Mouse (Mus musculus) embryonic facial prominence, embryonic 13.5 days (tissue): Measurements from ENCODE around the gene Pde1c. TPM values are rescaled to one million over a fixed set of nuclear protein-coding genes. Genes with fewer than 3 reads are reported as not detected.

ENCODE experiments used
- ATAC-seq: fragments of 200-750 bp; cut with Nextera tagmentation; 2 replicates; pipeline ENCODE4 v1.8.0; 2017; ENCODE audit warnings: low read depth; ENCODE audit not compliant: insufficient number of reproducible peaks, insufficient read depth, low FRiP score, low TSS enrichment
- H3K27ac ChIP-seq: fragments of 300-500 bp; sonication (generic); 2 replicates; pipeline ENCODE4 v1.5.1; 2015; ENCODE audit warnings: moderate library complexity, mild to moderate bottlenecking, inconsistent platforms
- H3K27me3 ChIP-seq: fragments of 300-500 bp; sonication (generic); 2 replicates; pipeline ENCODE4 v1.6.1; 2015; ENCODE audit warnings: mild to moderate bottlenecking, inconsistent platforms
- H3K36me3 ChIP-seq: fragments of 300-500 bp; sonication (generic); 2 replicates; pipeline ENCODE4 v1.6.1; 2015; ENCODE audit warnings: mild to moderate bottlenecking, inconsistent platforms
- H3K4me1 ChIP-seq: fragments of 300-500 bp; sonication (generic); 2 replicates; pipeline ENCODE4 v1.6.1; 2015; ENCODE audit warnings: inconsistent platforms
- H3K4me2 ChIP-seq: fragments of 300-500 bp; sonication (generic); 2 replicates; pipeline ENCODE4 v1.6.1; 2015; ENCODE audit warnings: moderate library complexity, mild to moderate bottlenecking, inconsistent platforms
- H3K4me3 ChIP-seq: fragments of 300-500 bp; sonication (generic); 2 replicates; pipeline ENCODE4 v1.5.1; 2015; ENCODE audit warnings: mild to moderate bottlenecking, inconsistent platforms
- H3K9ac ChIP-seq: fragments of 300-500 bp; sonication (generic); 2 replicates; pipeline ENCODE4 v1.6.1; 2015; ENCODE audit warnings: mild to moderate bottlenecking, inconsistent platforms
- H3K9me3 ChIP-seq: fragments of 300-500 bp; sonication (generic); 2 replicates; pipeline ENCODE4 v1.6.1; 2016; ENCODE audit warnings: inconsistent platforms
- WGBS: fragments of 180-500 bp; shearing (Covaris S2); methylation state at CpG from one replicate; pipeline ENCODE4 v1.1.7; 2015; ENCODE audit warnings: mixed read lengths; 5-methylcytosine and 5-hydroxymethylcytosine counted together
- polyA plus RNA-seq: library from polyadenylated mRNA; unstranded; fragments of >200 nt; fragmentation: Nextera tagmentation; extraction: Ambion mirVana; gene quantifications from 2 replicates; pipeline ENCODE4 v1.2.1, GENCODE M21; 2015

The Pde1c gene
- polyA plus RNA-seq, 1 experiment from 2014 or later: 1.9 TPM

DNA sequence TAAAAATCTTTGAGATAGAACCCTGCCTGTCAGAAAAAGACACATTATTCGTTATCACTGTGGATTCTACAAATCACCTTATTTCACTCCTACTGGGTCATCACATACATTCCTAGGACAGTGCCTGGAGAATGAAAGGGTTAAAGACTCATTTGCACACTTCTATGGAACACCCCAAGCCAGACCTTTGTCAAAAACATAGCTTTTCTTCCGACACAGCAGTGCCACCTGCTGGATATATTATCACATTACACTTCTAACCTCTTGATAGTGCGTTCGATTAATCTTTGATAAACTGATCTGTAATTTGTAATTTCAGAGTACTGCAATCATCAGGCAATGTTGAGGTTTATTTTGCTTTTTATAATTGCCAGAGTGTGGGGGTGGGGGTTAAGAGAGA, 519.8 kb downstream of the Pde1c start:
- no peaks in the 10 kb centered on the region for H3K9me3 ChIP-seq
- H3K27me3 ChIP-seq: peaks cover 4% of the 10 kb centered on the region; the same call in 1 of the 2 replicates
- WGBS: 32% methylated on average over 4 of the region's 4 CpGs
- no peak overlapping the region for H3K9ac ChIP-seq
- H3K36me3 ChIP-seq: no peaks in the 10 kb centered on the region
- no peak overlapping the region for H3K27ac ChIP-seq
- H3K4me1 ChIP-seq: no peaks in the 10 kb centered on the region
- ATAC-seq: no peak
- H3K4me3 ChIP-seq: no peak overlapping the region
- H3K4me2 ChIP-seq: no peak overlapping the region

DNA sequence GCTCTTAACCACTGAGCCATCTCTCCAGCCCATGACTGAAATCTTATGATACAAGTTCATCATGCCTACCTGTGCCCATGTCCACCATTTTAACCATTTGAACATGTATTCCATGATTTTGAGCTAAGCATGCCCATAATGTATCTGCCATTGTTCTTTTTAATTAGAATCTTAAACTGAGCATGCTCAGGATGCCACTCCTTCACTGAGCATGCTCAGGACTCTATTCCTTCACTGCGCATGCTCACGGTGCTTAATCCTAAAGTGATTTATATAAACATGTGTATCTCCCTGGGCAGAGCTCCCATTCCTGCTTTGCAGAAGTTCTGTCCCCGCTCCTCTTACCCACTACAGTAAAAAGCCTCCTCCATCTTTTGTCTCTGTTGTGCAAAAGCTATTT, 520.3 kb downstream of the Pde1c start:
- H3K9ac ChIP-seq: no peak overlapping the region
- no peak for ATAC-seq
- 87% methylated on average over 3 of the region's 3 CpGs for WGBS
- H3K9me3 ChIP-seq: no peaks in the 10 kb centered on the region
- no peak overlapping the region for H3K27ac ChIP-seq
- no peaks in the 10 kb centered on the region for H3K4me1 ChIP-seq
- H3K4me3 ChIP-seq: no peak overlapping the region
- H3K36me3 ChIP-seq: no peaks in the 10 kb centered on the region
- H3K4me2 ChIP-seq: no peak overlapping the region
- peaks cover 4% of the 10 kb centered on the region; the same call in 1 of the 2 replicates for H3K27me3 ChIP-seq

DNA sequence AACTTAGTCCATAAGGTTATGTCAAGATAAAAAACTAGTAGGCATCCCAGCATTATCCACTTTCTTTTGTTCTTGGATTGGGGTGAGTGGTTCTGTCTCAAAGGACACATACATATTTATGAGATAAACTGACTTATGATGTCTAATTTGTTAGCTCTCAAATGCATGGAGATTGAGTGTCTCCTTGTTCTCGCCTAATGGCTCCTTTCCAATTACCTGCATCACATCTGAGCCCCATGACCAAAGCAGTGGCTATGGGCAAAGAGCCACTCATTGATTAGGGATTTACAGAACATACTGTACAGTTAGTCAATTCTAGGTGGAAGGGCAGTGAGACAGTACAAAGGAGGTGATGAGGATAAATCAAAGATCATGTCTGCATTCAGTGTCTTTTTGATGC, 524.2 kb downstream of the Pde1c start:
- H3K27me3 ChIP-seq: peaks cover 4% of the 10 kb centered on the region; the same call in 1 of the 2 replicates
- no peaks in the 10 kb centered on the region for H3K4me1 ChIP-seq
- H3K36me3 ChIP-seq: no peaks in the 10 kb centered on the region
- ATAC-seq: no peak
- H3K9me3 ChIP-seq: no peaks in the 10 kb centered on the region
- H3K4me2 ChIP-seq: no peak overlapping the region
- H3K4me3 ChIP-seq: no peak overlapping the region
- H3K27ac ChIP-seq: no peak overlapping the region
- H3K9ac ChIP-seq: no peak overlapping the region
- WGBS: 80% methylated on average over 1 of the region's 1 CpGs

DNA sequence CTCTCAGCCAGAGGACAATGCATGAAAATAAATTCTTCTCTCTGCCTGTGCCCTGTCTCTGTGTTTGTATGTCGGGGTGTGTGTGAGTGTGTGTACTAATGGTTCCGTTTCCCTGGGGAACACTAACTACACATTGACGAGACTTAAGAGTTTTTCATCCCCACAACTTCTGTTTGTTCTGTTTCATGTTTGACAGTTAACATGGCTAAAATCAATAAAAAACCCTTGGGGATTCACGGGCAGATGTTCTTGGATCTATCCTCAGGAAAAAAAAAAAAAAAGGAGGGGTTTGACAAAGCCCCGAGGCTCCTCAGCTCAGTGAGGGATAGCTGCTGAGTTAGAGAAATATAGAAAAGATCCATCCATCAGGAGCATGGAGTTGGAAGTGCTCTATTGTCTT, 524.6 kb downstream of the Pde1c start:
- peaks cover 4% of the 10 kb centered on the region; the same call in 1 of the 2 replicates for H3K27me3 ChIP-seq
- no peak overlapping the region for H3K27ac ChIP-seq
- H3K9ac ChIP-seq: no peak overlapping the region
- no peaks in the 10 kb centered on the region for H3K9me3 ChIP-seq
- no peak overlapping the region for H3K4me3 ChIP-seq
- H3K4me2 ChIP-seq: no peak overlapping the region
- H3K36me3 ChIP-seq: no peaks in the 10 kb centered on the region
- no peak for ATAC-seq
- no peaks in the 10 kb centered on the region for H3K4me1 ChIP-seq
- WGBS: 60% methylated on average over 5 of the region's 5 CpGs

DNA sequence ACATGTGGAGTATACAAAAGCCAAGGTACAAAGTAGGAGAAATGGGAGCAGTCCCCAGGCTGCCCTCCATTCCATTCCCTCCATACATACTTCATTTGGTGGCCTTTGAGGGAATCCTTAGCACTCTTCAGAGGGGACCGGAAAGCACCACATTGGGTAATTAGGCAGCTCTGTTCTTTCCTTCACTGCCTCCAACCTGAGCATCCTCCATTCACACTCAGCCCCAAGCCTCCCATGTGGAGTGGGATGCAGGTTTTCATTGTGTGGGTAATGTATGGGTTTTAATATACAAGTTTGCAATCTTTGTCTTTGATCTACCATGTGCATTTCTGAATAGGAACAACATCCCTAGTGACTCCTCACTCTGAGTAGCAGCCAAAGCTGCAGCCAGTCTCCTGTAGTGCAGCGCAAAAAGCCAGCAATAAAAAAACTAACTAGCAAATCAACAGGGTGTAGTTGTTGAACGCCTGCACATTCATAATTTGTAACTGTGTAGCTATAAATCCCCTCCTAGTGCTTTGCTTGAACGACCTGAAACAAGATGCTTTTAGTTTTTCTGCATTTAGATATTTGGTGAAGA, 529.3 kb downstream of the Pde1c start:
- ATAC-seq: no peak
- H3K27me3 ChIP-seq: no peaks in the 10 kb centered on the region
- no peak overlapping the region for H3K4me2 ChIP-seq
- no peaks in the 10 kb centered on the region for H3K36me3 ChIP-seq
- H3K9ac ChIP-seq: no peak overlapping the region
- H3K9me3 ChIP-seq: no peaks in the 10 kb centered on the region
- H3K27ac ChIP-seq: no peak overlapping the region
- 75% methylated on average over 4 of the region's 4 CpGs for WGBS
- no peak overlapping the region for H3K4me3 ChIP-seq
- no peaks in the 10 kb centered on the region for H3K4me1 ChIP-seq

DNA sequence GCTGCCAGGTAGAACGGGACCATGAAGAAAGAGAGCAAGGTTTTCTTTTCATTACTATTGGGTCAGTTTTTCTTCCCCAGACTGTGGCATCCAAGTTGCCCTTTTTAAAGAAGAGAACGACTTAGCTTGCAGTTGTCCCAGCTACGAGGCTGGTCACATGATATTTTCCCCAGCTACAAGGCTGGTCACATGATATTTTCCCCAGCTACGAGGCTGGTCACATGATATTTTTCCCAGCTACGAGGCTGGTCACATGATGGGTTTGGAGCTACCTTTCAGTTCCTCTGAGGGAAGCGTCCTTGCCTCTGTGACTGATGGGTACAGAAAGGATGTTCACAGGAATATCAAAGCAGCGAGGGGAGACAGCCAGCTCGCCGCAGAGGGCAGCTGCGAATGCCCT, 533.8 kb downstream of the Pde1c start:
- H3K4me1 ChIP-seq: no peaks in the 10 kb centered on the region
- H3K27me3 ChIP-seq: no peaks in the 10 kb centered on the region
- ATAC-seq: no peak
- no peak overlapping the region for H3K4me2 ChIP-seq
- no peak overlapping the region for H3K9ac ChIP-seq
- no peak overlapping the region for H3K27ac ChIP-seq
- H3K9me3 ChIP-seq: no peaks in the 10 kb centered on the region
- no peak overlapping the region for H3K4me3 ChIP-seq
- 77% methylated on average over 10 of the region's 10 CpGs for WGBS
- H3K36me3 ChIP-seq: no peaks in the 10 kb centered on the region

DNA sequence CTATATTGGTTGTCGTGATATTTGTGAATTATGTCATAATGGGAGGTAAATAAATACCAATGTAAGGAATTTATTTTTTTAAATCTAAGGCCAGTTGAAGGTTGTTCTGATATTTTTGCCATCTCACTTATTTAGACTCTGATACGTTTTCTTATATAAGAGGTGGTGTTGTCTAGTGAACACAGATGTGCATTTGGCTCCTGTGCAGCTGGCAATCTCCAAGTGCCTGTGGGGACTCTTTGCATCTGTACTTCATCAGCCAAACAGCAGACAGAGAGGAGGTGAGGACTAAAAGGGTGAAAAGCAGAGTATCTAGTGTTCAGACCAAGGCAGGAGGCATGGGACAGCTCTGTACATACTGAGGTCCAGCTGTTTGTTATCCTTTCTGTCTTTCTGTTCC, 536.7 kb downstream of the Pde1c start:
- H3K27ac ChIP-seq: no peak overlapping the region
- no peak overlapping the region for H3K9ac ChIP-seq
- 55% methylated on average over 2 of the region's 2 CpGs for WGBS
- no peak for ATAC-seq
- no peaks in the 10 kb centered on the region for H3K27me3 ChIP-seq
- H3K4me1 ChIP-seq: no peaks in the 10 kb centered on the region
- no peak overlapping the region for H3K4me3 ChIP-seq
- H3K4me2 ChIP-seq: no peak overlapping the region
- H3K36me3 ChIP-seq: no peaks in the 10 kb centered on the region
- no peaks in the 10 kb centered on the region for H3K9me3 ChIP-seq

DNA sequence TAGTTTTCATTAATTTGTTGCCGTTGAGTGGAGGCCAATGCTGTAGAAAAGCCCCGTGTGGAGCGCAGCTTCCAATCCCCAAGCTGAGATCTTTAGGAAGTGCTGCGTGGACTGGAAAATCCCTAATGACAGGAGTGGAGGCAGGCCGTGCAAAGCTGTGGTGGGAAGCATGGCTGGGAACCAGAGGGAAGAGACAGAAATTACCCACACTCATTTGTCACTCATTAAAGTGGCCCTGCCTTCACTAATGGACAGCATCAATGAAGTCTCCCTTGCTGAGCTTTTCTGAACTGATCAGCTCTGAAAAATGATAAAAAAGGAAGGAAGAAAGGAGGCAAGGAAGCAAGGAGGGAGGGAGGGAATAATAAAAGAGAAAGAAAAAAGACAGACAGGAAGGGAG, 538.9 kb downstream of the Pde1c start:
- H3K4me2 ChIP-seq: no peak overlapping the region
- H3K36me3 ChIP-seq: no peaks in the 10 kb centered on the region
- ATAC-seq: no peak
- no peaks in the 10 kb centered on the region for H3K27me3 ChIP-seq
- H3K4me3 ChIP-seq: no peak overlapping the region
- WGBS: 39% methylated on average over 5 of the region's 5 CpGs
- H3K27ac ChIP-seq: no peak overlapping the region
- no peaks in the 10 kb centered on the region for H3K4me1 ChIP-seq
- no peaks in the 10 kb centered on the region for H3K9me3 ChIP-seq
- H3K9ac ChIP-seq: no peak overlapping the region

DNA sequence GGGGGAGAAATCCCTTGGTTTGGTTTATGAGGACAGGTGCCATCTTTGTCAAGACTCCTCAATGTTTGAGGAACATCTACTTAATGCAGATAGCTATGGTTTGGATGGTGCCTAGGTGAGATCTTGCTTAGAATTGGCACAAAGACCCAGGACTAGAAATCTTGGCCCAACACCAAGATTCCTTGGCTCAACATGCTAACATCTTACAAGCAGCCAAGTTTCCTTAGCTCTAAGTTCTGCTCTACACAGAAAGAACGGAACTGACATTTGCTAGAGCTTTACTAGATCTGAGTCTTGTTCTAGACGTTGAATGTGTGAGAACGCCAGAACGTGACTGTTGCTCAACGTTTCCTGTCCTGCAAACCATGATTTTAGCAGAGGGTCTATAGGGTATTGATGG, 540.9 kb downstream of the Pde1c start:
- ATAC-seq: no peak
- no peaks in the 10 kb centered on the region for H3K9me3 ChIP-seq
- H3K9ac ChIP-seq: no peak overlapping the region
- no peaks in the 10 kb centered on the region for H3K36me3 ChIP-seq
- H3K4me2 ChIP-seq: no peak overlapping the region
- H3K27me3 ChIP-seq: no peaks in the 10 kb centered on the region
- no peak overlapping the region for H3K4me3 ChIP-seq
- 87% methylated on average over 5 of the region's 5 CpGs for WGBS
- H3K4me1 ChIP-seq: no peaks in the 10 kb centered on the region
- no peak overlapping the region for H3K27ac ChIP-seq

DNA sequence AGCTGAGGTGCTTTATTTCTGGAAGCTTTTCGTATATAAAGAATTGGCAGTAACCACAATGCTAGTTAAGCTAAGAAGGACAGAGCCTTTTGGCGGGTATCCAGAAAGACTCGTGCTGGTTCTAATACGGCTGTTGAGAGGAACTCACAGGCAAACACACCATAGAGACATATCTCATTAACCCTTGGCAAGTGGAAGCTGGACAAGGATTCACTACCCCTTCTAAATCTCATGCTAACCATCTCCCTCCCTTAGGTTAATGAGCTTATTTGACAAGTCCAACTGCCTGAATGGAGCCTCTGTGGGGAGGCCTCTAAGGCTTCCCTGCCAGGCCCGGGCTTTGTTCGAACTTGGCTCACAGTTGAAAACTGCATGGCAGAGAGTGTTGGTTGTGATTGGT, 541.6 kb downstream of the Pde1c start:
- Histone ChIP-seq H3K27me3 (no peaks in the 10 kb centered on the region), H3K9ac (no peak overlapping the region), H3K4me2 (no peak overlapping the region), H3K36me3 (no peaks in the 10 kb centered on the region), H3K27ac (no peak overlapping the region), H3K4me1 (no peaks in the 10 kb centered on the region), H3K4me3 (no peak overlapping the region), H3K9me3 (no peaks in the 10 kb centered on the region)
- no peak for ATAC-seq
- WGBS: 79% methylated on average over 6 of the region's 6 CpGs

DNA sequence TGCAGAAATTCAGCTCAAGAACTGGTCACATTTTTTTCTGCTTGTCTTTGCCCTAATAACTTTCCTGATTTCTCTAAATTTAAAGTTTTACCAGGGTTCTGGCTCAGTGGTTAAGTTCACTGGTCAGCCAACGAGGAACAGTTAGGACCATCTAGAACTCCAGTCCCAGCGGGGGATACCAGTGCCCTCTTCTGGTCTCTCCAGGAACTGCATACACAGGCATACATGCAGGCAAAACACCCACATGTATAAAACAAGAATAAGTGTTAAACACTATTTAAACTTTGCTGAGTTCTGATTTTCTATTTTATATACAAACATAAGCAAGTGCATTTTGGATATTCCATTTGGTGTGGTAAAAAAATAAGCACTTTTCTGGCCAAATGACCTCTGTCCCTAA, 543.4 kb downstream of the Pde1c start:
- no peaks in the 10 kb centered on the region for H3K36me3 ChIP-seq
- H3K9ac ChIP-seq: no peak overlapping the region
- no peak overlapping the region for H3K4me3 ChIP-seq
- ATAC-seq: no peak
- 58% methylated on average over 2 of the region's 2 CpGs for WGBS
- H3K4me1 ChIP-seq: no peaks in the 10 kb centered on the region
- no peaks in the 10 kb centered on the region for H3K9me3 ChIP-seq
- H3K27me3 ChIP-seq: no peaks in the 10 kb centered on the region
- H3K4me2 ChIP-seq: no peak overlapping the region
- no peak overlapping the region for H3K27ac ChIP-seq
